ENCODE assay signal across 8 mouse cellular contexts in the genomic region with DNA sequence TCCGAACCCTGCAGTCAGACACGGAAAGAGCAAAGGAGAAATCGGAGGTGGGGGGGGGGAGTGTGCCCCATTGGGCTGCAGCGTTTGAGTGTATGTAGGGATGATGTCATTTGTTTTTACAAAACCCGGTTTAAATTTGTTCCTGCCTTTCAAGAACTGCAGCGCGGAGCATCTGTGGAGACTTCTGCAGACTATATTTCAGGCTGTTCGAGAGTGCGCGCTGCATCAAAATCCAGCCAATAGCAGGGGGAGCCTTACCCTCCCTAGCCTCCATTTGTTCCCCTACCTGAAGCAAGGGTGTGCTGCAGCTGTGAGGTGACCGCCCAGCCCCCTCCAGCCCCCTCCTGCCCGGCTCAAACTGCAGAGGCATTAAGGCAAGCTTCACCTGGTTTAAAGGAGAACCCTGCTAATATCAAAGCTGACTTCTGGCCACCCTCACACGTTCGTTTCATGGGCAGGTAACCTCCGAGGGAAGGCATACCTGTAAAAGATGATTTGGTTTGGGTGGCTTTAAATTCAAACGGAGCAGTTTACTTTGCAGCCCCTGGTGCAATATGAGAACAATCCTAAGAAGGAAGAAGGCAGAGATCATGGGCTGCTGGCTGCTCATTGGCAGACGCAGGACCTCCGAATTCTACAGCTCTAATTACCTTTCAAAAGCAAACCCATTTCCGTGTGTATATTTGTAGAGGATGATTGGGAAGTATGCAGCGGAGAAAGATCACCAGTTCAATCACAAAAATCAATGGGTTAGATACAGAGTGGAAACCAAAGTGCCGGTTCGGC.
DNase-seq lines count a peak whose midpoint lies in the region; ATAC-seq and TF ChIP-seq lines count a peak whose summit lies in the region.

No protein-coding gene starts in this region.

- 7% methylated on average over 22 of the region's 22 CpGs for WGBS in lung, embryonic 14.5 days
- 8% methylated on average over 22 of the region's 22 CpGs for WGBS in kidney, embryonic 14.5 days
- 9% methylated on average over 22 of the region's 22 CpGs for WGBS in liver, embryonic 16.5 days (ENCODE audit: insufficient replicate concordance)
- 7% methylated on average over 22 of the region's 22 CpGs for WGBS in stomach, postnatal 0 days

- no peak for TF ChIP-seq CTCF in lung, embryonic 14.5 days (IDR thresholded peaks at IDR 0.05; ENCODE audit: low read depth)
- TF ChIP-seq CTCF in embryonic fibroblast, embryonic 13.5 days (IDR thresholded peaks at IDR 0.05; ENCODE audit: borderline replicate concordance, insufficient read depth, low read length), result no peak
- TF ChIP-seq CTCF in stomach, postnatal 0 days (IDR thresholded peaks at IDR 0.05; ENCODE audit: low read depth), result no peak

- TF ChIP-seq EP300 in stomach, postnatal 0 days (optimal IDR thresholded peaks at IDR 0.05), result no peak

- H3K27ac ChIP-seq in lung, embryonic 14.5 days (ENCODE audit: low read depth), result no peak overlapping the region
- no peak overlapping the region for H3K27ac ChIP-seq in embryonic fibroblast, embryonic 13.5 days (ENCODE audit: insufficient read depth, low read length)
- no peak overlapping the region for H3K27ac ChIP-seq in kidney, embryonic 14.5 days (ENCODE audit: low read depth, low read length)
- no peak overlapping the region for H3K27ac ChIP-seq in liver, embryonic 16.5 days (ENCODE audit: low read length)
- no peak overlapping the region for H3K27ac ChIP-seq in stomach, postnatal 0 days (replicated peaks)

- DNase-seq in lung, embryonic 14.5 days, result peak; percentile 65
- no peak for DNase-seq in lung, adult 18-20 months
- peak; percentile 42 for DNase-seq in stomach, postnatal 0 days (ENCODE audit: low spot score)
- DNase-seq in B cell, adult 2 months, result no peak
- no peak for DNase-seq in ovary, postnatal 10 days (ENCODE audit: low spot score)

- peak overlapping the region; percentile 43 for H3K9ac ChIP-seq in lung, embryonic 14.5 days
- peak overlapping the region; percentile 47; the same call in 1 of the 2 replicates for H3K9ac ChIP-seq in kidney, embryonic 14.5 days (ENCODE audit: low read depth, low read length)
- no peak overlapping the region; the same call in 1 of the 2 replicates for H3K9ac ChIP-seq in liver, embryonic 16.5 days (ENCODE audit: low read depth, low read length)
- H3K9ac ChIP-seq in stomach, postnatal 0 days (ENCODE audit: low read length), result peak overlapping the region; percentile 32; the same call in 1 of the 2 replicates

- no peaks in the 10 kb centered on the region for H3K9me3 ChIP-seq in lung, embryonic 14.5 days (ENCODE audit: low read depth, low read length)
- no peaks in the 10 kb centered on the region for H3K9me3 ChIP-seq in kidney, embryonic 14.5 days (ENCODE audit: control insufficient read depth, low read length)
- no peaks in the 10 kb centered on the region for H3K9me3 ChIP-seq in liver, embryonic 16.5 days (replicated peaks; ENCODE audit: control insufficient read depth, low read length)
- H3K9me3 ChIP-seq in stomach, postnatal 0 days (ENCODE audit: control insufficient read depth, low read length), result no peaks in the 10 kb centered on the region

- H3K27me3 ChIP-seq in lung, embryonic 14.5 days (ENCODE audit: insufficient read depth, low read length), result no peaks in the 10 kb centered on the region
- peaks cover 7% of the 10 kb centered on the region; the same call in 1 of the 2 replicates for H3K27me3 ChIP-seq in kidney, embryonic 14.5 days (ENCODE audit: control insufficient read depth, insufficient read depth, low read length)
- no peaks in the 10 kb centered on the region for H3K27me3 ChIP-seq in liver, embryonic 16.5 days (ENCODE audit: control insufficient read depth, insufficient read depth, low read depth, low read length)
- H3K27me3 ChIP-seq in stomach, postnatal 0 days (ENCODE audit: control insufficient read depth, insufficient read depth, low read length), result no peaks in the 10 kb centered on the region

- H3K4me1 ChIP-seq in lung, embryonic 14.5 days (ENCODE audit: insufficient read depth), result no peaks in the 10 kb centered on the region
- peaks cover 2% of the 10 kb centered on the region for H3K4me1 ChIP-seq in embryonic fibroblast, embryonic 13.5 days (ENCODE audit: control insufficient read depth, insufficient read depth, low read length)
- H3K4me1 ChIP-seq in kidney, embryonic 14.5 days (ENCODE audit: control insufficient read depth, insufficient read depth, low read length), result peaks cover 3% of the 10 kb centered on the region; the same call in 1 of the 2 replicates
- no peaks in the 10 kb centered on the region for H3K4me1 ChIP-seq in liver, embryonic 16.5 days (ENCODE audit: control insufficient read depth, low read depth, low read length)
- no peaks in the 10 kb centered on the region for H3K4me1 ChIP-seq in stomach, postnatal 0 days (replicated peaks; ENCODE audit: control insufficient read depth, insufficient read depth)

- peak overlapping the region; percentile 32 for H3K4me3 ChIP-seq in lung, embryonic 14.5 days (ENCODE audit: low read depth, low read length)
- H3K4me3 ChIP-seq in embryonic fibroblast, embryonic 13.5 days (ENCODE audit: insufficient read depth, low read length), result peak overlapping the region; percentile 0; the same call in 1 of the 2 replicates
- peak overlapping the region; percentile 34 for H3K4me3 ChIP-seq in kidney, embryonic 14.5 days (ENCODE audit: low read length)
- peak overlapping the region; percentile 41 for H3K4me3 ChIP-seq in liver, embryonic 16.5 days (ENCODE audit: low read depth, low read length)
- peak overlapping the region; percentile 24 for H3K4me3 ChIP-seq in stomach, postnatal 0 days (ENCODE audit: low read depth, low read length)

- H3K36me3 ChIP-seq in lung, embryonic 14.5 days (ENCODE audit: insufficient read depth), result no peaks in the 10 kb centered on the region
- no peaks in the 10 kb centered on the region for H3K36me3 ChIP-seq in kidney, embryonic 14.5 days (ENCODE audit: control insufficient read depth, insufficient read depth, low read length)
- H3K36me3 ChIP-seq in liver, embryonic 16.5 days (ENCODE audit: control insufficient read depth, insufficient read depth), result no peaks in the 10 kb centered on the region
- no peaks in the 10 kb centered on the region for H3K36me3 ChIP-seq in stomach, postnatal 0 days (ENCODE audit: control insufficient read depth, insufficient read depth, low read length)

- no peak for TF ChIP-seq POLR2A in embryonic fibroblast, embryonic 13.5 days (IDR thresholded peaks at IDR 0.05; ENCODE audit: low read depth, low read length)

- peak overlapping the region; percentile 78 for H3K4me2 ChIP-seq in lung, embryonic 14.5 days
- peak overlapping the region; percentile 70 for H3K4me2 ChIP-seq in kidney, embryonic 14.5 days (replicated peaks; ENCODE audit: low read depth, low read length)
- H3K4me2 ChIP-seq in liver, embryonic 16.5 days (ENCODE audit: low read depth, low read length), result peak overlapping the region; percentile 54
- H3K4me2 ChIP-seq in stomach, postnatal 0 days (replicated peaks; ENCODE audit: low read depth), result peak overlapping the region; percentile 54

- peak; percentile 91 for ATAC-seq in lung, embryonic 14.5 days (ENCODE audit: insufficient read depth)
- peak; percentile 97 for ATAC-seq in kidney, embryonic 14.5 days (ENCODE audit: low FRiP score, low TSS enrichment)
- peak; percentile 48; the same call in 1 of the 2 replicates for ATAC-seq in liver, embryonic 16.5 days (ENCODE audit: low read depth)
- ATAC-seq in stomach, postnatal 0 days (ENCODE audit: low FRiP score, low TSS enrichment), result peak; percentile 49; the same call in 1 of the 2 replicates

Comparison
In these comparisons a context has a peak if more than half of its experiments do, and no peak if none do; other contexts are left out.
1. DNase-seq: peak in lung, embryonic 14.5 days (single experiment) and stomach, postnatal 0 days (single experiment); none in lung, adult 18-20 months (0 of 2), B cell, adult 2 months (0 of 2) and ovary, postnatal 10 days (single experiment).
2. Peak in every context shown above with its lines, with median percentiles within 50 percentile points of each other: ATAC-seq, H3K4me2 ChIP-seq and H3K4me3 ChIP-seq.